Mouse (Mus musculus) G1E (cell line): ENCODE data around the gene Zfp64.

ENCODE experiments used
- CTCF ChIP-seq: IDR thresholded peaks from 2 replicates; pipeline ENCODE4 v1.5.1; 2012; ENCODE audit warnings: low read depth, low read length, inconsistent platforms, mixed read lengths
- GATA2 ChIP-seq: IDR thresholded peaks from 2 replicates; pipeline ENCODE4 v1.6.1; 2012; ENCODE audit warnings: low read depth, low read length, inconsistent platforms, borderline replicate concordance
- TAL1 ChIP-seq: conservative IDR thresholded peaks from 2 replicates; pipeline ENCODE4 v1.6.1; 2012; ENCODE audit warnings: low read depth, low read length, inconsistent platforms, mixed read lengths

DNA sequence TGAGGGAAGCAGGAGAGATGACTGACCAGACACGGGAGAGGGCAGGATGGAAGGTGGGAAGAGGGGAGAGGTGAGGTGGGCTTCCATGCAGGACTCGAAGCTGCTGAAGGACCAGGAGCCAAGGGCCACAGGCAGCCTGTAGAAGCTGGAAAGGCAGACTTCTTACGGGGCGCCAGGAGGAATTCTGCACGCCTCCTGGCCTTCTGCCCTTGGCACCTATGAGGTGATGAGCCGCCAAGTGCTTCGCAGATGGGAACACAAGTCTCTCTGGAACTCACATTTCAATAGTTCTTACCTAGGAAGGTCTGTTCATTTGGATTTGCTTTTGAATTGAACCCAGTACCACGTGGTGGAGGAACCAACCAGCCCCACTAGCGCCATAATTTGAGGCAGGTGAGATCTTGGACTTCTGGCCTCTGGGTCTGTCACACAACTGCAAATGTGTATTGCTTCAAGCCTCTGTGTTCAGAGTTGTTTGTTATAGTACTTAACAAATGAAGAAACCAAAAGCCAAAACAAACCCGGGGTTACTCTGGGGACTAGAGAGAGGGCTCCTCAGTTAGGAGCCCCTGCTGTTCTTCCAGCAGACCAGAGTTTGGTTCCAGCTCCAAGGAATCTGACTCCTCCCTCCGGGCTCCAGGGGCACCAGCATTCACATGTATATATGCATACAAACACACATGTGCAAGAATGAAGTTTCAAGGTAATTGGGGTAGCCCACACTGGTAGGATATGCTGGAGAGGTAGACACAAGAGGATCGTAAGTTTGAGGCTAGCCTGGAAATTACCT is 12.9 kb upstream of the Zfp64 start:
- TF ChIP-seq CTCF (no peak), GATA2 (no peak), TAL1 (no peak)
